Mouse (Mus musculus): ENCODE data around the gene Gfy.
A peak's percentile ranks its signal among the peaks of the same experiment; 100 is the strongest.

Gfy gene

DNA sequence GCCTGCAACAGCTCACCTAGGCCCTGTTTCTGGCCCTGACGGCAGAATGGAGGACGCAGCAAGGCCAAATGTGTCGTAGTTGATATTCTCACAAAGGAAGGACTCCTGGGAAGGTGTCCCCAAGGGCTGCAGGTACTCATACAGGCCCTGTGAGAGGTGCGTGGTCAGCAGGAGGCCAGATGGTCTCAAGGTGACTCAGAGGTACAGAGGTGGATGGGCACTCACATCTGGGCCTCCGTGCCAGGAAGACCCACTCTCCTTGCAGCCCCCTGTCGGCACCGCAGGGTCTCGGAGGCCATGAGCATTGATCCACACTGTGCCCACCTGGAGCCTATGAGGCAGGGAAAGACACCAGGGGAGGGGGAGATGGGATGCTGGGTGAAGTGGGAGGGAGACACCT is 33.9 kb downstream of the Gfy start:
- DNase-seq, result no peak

DNA sequence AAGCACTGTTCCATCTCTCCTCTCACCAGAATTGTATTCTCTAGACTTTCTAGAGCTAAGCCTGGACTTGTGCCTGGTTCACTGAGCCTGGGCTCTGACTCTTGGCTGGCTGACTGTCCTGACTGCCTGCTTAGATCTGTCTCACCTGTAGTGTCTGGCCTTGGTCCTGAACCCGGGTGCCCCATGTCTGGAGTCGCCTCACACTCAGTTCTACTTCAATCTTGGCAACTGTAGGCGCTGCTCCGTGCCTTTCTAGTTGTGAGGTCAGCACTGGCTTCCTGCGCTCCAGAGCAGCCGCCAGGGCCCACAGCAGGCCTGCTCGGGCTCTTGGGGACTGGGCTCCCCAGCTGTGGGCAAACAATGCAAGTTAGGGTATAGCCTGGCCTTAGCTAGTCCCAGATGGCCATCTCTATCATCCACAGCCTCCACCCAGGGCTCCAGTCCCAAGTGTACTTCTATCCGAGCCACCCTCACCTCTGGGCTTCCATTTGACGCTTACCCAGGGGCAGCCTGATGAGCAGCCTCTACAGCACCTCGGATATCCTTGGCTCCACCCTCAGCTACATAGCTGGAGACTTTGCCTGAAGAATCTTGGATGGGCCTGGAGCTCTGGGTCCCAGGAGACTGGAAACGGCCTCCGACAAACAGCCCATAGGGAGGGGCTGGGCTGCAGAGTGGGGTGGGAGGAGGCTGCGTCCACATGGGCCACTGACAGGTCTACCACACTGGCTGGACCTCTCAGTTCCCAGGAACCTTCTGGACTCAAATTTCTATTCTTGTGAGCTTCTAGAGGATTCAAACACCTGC is 34.8 kb downstream of the Gfy start:
- DNase-seq, result peak; percentile 57

DNA sequence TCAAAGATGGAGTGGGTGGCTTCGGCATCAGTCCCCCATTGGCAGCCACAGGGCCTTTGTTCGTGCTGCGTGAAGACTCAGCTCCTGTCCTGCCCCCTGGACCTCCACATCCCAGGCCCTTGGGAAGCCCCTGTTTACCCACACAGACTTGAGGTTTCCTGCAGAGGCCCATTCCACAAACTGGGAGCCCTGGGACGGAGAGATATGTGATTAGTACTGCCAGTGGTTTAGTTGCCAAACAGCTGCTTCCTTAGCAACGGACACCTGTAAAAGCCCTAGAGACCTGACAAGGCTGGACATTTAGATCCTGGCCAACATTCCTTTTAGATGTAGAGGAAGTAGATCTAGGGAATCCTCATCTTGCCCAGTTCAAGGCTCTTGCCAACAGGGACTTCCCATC is 37.5 kb downstream of the Gfy start:
- no peak for DNase-seq

DNA sequence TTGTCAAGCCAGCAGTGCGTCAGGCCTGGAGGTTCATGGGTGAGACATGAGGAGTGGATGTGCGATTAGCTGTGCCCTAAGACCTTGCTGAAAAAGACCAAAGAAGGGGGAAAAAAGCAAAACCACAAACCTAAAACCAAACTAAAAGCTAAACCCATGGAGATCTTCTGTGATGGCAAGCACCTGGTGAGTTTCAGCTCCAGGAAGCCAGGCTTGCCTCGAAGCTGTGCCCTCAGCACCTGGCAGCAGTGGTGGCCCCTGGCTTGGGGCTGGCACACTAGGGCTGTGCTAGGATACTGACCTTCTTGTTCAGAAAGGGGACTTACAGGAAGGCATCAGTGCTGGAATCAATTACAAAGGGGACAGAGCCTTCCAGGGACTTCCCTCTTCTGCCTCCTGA is 38.0 kb downstream of the Gfy start:
- DNase-seq, result no peak

DNA sequence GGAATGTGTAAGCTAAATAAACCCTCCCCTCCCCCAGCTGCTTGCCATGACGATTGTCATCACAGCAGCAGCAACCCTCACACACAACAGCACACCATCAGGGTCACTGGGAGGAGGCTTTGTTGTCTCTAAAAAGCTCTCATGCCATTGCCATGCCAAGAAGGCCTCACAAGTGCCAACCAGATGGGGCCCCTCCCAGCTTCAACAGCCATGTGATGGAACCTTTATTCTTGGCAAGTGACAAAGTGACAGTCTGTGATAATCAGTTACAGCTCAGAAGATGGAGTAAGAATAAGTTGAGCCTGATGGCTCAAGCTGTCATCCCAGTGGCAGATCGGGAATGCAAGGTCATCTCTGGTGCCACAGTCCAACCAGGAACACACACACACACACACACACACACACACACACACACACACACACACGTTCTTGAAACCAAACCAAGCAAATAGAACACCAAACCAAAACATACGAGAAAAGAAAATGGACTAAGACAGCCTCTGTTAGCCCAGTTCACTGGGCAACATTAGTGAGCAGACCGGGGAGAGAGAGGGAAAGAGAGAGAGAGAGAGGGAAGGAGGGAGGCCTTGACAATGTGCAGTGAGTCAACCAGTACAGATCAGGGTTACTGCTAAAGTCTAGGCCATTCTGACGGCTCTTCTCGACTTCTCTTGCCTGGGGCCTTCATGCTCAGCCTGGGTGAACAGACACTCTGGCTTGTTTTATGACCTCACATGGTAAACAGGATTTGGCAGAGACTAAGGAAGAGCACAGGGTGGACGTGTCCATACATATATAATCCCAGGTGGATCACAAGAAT is 39.3 kb downstream of the Gfy start:
- peak; percentile 27 for DNase-seq

DNA sequence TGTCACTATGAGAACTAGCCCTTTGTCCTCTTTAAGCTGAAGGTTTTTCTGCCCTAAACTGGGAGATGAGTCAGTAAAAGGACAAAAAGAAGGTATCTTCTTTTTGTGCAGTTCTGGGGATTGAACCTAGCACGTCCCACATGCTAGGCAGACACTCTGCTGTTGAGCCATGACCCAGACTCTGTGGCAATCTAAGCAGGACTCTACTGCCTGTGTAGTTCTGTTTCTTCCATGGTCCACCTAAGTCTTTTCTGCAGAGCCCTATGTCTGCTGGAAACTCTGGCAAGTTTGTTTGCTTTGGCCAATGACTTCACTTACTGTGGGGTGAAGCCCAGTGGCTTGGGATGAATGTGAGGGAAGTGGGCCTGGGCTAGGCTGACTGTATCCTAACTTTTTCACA is 41.0 kb downstream of the Gfy start:
- DNase-seq, result no peak

DNA sequence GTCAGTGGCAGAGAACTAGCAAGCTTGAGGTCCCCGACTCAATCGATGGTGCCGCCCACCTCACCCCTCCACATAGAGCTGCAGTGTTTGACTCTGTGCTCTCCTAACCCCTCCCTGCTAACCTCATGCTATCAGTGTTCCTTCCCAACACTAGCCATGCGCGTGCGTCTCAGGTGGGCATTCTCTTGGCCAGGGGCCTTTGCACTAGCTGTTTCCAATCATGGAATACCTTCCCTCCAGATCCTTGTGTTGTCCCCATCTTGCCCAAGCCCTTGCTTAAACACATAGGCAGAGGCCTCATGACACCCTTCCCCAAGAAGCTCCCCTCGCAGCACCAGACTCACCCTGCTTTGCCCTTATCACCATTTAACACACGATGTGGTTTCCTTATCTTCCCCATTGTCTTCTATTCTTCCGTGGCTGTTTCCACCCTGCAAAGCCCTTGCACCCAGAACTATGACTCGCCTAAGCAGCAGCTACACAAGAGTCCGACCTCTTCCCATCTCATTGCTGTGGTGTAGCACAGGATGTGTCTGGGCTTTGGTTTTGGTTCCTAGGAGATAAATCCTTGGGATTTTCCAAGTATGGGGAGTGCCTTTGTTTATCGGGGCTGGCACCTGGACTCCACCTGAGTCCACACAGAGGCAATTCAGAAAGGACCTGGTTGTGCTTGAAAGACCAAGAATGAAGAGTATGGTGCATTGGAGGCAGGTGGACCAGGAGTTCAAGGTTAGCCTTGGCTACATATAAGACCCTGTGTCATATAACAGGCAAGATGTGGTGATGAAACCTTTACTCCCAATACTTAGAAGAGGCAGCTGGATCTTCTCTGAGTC is 42.0 kb downstream of the Gfy start:
- no peak for DNase-seq

DNA sequence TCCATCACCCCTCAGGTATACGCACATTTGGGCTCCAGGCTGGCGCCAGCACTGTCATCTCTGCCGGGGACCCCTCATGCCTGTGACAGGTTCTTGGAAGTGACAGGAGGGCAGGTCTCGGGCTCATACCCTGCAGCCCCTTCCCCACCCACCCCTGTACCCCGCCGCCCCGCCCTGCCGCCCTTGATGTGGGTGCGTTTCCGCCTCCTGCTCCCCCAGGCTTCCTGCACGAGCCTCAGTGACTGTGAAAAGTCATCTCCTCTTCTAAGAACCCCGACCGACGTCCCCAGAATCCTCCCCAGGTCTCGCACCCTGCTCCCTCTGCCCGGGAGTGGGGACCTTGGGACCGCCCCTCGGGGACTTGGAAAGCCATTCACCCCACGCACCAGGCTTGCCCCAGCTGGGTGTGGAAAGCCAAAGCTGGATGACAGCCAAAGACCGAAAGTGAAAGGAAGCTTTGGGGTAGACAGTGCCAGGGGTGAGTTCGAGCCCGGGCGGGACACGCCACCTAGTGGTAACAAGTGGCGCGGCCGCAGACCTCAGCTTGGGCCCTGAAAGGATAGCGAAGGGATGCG is 43.3 kb downstream of the Gfy start, which contains the start of the genes Gm45713 and Flt3l:
Gene Gm45713, minus strand, starts transcription at position 239 of the 575 bp plus-strand sequence.
Gene Flt3l, minus strand, starts transcription at position 440 of the 575 bp plus-strand sequence.
- DNase-seq, result peak; percentile 96

DNA sequence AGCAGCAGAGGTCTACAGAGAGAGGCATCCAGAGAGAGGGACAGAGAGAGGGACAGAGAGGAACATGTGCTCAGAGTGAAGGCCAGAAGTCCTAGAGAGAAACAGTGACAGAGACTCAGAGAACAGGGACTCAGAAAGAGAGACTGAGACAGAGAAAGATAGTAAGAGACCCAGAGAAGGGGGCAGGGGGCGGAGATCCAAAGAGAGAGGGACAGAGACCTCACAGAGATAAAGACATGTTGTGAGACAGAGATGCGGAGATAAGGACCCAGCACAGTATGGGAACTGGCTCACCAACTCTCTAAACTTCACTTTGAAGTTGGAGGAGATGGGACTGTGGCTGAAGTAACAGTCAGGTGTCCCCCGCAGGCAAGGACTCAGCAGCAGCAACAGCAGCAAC is 44.0 kb downstream of the Gfy start:
- DNase-seq, result no peak

DNA sequence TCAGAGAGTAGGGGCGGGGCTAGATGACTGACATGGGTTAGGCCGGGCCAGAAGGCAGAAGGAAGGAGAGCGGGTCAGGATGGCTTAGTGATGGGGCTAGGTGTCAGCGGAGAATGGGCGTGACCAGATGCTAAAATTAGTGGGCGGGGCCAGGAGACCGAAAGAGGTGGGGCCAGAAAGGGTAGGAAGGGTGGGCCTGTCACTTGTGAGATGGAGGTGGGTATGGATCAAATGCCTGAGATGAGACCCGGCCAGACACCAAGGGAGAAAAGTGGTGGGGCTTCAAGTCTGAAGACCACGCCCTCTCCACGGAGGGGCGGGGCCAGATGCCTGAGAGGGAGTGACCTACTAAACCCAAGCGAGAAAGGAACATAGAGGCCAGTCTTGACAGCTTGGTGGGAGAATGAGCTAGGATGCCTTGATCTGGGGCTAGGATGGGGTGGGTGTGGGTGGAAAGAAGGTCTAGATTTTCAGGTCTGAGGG is 44.8 kb downstream of the Gfy start:
- DNase-seq, result peak; percentile 64

DNA sequence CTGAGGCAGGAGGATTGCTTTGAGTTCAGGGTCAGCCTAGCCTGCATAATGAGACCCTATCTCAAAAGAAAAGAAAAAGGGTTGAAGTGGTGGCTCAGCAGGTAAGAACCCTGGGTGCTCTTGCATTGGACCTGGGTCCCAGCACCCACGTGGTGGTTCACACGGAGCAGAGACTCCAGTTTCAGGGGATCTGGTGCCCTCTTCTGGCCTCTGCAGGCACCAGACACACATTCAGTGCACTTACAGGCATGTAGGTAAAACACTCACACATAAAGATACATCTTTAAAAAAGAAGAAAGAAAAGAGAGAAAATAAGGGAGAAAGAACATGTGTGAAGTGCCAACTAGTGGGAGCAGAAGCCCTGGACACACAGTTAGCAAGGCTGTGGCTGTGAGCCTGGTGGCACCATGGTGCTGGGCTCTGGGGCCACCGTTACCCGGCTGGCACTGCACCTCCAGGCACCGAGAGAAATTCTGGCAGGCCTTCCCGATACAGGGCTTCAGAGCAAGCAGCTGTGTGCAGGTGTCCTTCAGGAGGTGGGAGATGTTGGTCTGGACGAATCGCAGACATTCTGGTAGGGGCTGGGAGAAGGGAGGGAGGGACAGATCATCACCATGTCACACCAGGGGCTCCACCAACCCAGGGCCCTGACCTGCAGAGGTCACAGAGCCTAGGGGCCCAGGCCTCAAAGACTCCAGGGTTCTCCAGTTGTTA is 45.8 kb downstream of the Gfy start:
- no peak for DNase-seq

DNA sequence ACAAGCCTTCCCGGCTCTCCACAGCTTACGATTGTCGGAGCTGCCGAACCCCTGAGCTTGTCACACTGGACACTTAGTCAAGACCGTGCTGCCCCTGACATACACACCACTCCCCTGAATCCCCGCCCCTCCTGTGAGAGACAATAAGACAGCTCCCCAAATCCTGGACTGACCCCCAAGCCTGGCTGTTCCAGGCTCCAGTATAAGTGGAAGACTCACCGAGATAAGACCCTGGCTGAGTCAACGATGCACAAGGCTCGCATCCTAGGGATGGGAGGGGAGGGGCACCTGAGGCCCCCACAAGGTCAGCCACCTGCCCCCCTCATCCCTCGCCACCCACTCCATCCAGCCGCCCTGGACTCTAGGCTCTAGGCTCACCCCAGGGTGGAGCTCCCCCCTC is 47.5 kb downstream of the Gfy start:
- no peak for DNase-seq

DNA sequence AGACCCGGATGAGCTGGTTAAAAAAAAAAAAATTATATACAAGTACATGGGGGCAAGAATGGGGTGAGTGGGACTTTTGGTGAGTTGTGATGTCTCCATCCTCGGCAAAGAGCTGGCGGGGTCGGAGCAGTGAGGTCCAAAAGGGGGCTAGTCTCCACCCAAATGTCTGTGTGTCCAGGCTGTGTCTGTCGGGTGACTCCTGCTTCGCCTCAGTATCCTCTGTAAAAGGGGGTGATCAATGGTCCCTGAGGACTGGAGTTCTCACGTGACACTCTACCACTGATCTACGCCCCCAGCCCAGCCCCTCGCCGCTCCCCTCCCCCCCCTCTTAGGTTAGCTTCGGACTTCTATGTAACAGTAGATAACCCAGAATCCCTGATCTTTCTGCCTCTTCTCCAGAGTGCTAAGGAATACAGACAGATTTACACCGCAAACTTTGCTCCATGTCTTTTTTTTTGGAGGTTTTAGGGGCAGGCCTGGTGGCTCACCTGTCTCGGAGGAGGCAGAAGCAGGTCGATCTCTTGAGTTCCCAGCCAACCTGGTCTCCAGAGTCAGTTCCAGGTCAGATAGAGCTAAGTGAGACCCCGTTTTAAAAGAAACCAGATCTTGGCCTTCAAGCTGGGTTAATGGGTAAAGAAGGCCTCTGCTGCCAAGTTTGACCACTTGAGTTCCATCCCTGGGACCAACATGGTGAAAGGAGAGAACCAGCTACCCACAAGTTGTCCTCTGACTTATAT is 49.4 kb downstream of the Gfy start:
- no peak for DNase-seq

DNA sequence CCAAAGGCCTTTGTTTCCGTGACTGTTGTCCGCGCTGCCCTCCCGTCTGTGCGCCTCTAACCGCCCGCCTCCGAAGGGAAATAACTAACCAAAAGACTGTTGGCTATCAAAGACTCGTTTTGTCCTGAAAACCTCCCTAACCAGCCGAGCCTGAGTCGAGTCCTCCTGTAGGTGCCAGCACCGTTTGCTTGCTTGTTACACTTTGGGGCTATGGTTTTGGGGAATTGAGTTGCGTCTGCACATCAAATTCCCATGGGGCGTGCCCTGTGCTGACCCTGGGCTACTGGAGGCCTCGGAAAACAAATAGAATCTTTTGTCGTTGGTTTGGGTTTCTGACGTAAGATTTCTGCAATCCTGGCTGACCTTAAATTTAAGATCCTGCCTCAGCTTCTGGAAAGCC is 50.1 kb downstream of the Gfy start:
- peak; percentile 36 for DNase-seq

DNA sequence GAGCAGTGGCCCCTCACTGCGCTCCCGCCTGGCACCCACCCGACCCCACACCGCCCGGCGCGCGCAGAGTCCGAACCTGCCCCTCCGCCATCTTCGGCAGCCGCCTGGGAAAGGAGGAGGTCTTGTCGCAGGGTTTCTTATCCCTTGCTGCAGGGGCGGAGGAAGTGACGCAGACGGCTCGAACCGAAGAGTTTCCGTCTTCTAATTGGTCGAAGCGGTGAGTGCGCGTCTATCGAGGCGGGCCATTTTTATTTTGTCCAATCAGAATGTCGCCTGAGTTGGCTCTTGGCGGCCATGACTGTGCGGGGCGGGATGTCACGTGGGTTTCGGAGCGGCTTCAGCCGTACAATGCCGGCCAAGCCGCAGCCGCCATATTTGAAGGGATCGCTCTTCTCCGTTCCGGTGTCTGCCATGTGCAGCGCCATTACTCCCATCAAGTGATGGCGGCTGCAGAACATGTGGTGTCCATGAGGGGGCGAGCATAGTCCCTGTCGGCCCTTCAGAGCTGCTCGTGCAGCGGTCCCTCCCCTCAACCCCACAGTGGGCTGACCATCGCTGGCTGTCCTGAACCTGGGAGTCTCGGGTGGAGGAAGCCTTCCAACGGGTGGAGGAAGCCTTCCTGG is 50.6 kb downstream of the Gfy start, which contains the start of gene Rpl13a:
Gene Rpl13a, minus strand, starts transcription at position 138 of the 623 bp plus-strand sequence.
- DNase-seq, result peak; percentile 100

DNA sequence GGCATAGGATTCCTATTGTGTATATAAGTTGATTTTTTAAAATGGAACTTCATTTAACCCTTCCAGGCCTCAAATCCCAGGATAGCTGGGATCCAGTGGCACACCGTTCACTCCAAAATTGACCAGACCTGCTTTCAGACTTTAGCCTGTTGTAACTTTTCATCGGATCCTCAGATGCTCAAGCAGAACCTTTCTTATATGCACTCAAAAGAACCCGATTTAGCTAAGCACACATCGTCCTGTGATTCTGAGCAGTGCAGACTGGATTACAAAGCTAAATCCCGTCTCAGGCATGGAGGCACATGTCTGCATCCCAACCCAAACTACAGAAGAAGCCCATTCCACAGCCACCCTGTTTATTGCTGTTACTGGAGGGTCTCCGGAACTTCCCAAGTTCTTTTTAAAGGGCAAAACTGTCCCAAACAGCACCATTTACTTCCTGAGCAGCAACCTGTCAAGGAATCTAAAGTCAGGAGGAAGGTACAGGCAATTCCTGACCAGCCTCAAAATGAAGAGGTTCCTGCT is 51.6 kb downstream of the Gfy start:
- DNase-seq, result no peak

DNA sequence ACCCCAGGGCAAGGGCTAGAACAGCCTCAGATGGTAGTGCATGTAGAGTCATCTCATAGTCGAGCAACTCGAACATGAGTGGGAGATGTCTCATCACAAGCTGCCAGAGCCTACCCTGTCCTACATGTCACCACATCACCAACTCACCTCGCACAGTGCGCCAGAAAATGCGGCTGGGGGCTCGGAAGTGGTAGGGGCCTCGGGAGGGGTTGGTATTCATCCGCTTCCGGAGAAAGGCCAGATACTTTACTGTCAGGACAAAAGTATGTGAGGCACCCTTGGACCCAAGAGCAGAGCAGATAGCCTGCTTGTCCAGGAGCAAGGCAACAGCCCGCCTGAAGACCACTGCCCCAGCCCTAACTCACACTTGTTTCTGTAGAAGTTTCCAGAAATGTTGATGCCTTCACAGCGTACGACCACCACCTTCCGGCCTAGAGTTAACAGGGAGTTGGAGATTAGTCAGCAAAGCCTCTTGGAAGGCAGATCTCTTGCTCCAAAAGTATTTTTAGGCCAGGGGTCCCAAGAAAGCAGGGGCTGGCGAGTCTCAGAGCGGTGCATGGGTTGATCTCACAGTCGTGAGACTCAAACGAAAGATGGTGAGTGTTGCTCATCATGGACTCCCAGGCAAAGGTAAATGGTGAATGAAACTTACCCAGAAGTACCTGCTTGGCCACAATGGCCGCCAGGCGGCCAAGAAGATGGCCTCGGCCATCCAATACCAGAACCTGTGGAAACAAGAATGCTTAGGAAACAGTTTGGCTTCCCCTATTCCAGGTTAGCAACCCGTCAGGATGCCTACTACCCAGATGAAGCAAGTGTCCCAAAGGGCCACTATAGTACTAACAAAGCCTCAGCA is 52.3 kb downstream of the Gfy start:
- no peak for DNase-seq

Data from lung, postnatal 36 days (tissue).